Mouse (Mus musculus): ENCODE data around the gene Bsn.

The Bsn gene

GRCm38 (mm10) chr9:108189787-108190679, at the start of gene Bsn:
Bsn (minus strand) TSS chr9:108190384.
- DNase-seq (ENCODE audit: low read depth in 2 of 2, low spot score in 2 of 2): peak in 1 of 2 experiments; percentile 20

- no peak for DNase-seq (ENCODE audit: low read depth in 2 of 2, low spot score in 2 of 2)
These were observed 49.8 kb upstream of the Bsn start for GRCm38 (mm10) chr9:108239951-108240350.

- no peak for DNase-seq (ENCODE audit: low read depth in 2 of 2, low spot score in 2 of 2)
These were observed 48.6 kb upstream of the Bsn start for GRCm38 (mm10) chr9:108238831-108239230.

- DNase-seq (ENCODE audit: low read depth in 2 of 2, low spot score in 2 of 2): no peak
These were observed 48.2 kb upstream of the Bsn start for GRCm38 (mm10) chr9:108238402-108238801.

GRCm38 (mm10) chr9:108234682-108235081, 44.5 kb upstream of the Bsn start:
- DNase-seq (ENCODE audit: low read depth in 2 of 2, low spot score in 2 of 2): no peak

GRCm38 (mm10) chr9:108232908-108233307, 42.7 kb upstream of the Bsn start:
- no peak for DNase-seq (ENCODE audit: low read depth in 2 of 2, low spot score in 2 of 2)

- DNase-seq (ENCODE audit: low read depth in 2 of 2, low spot score in 2 of 2): no peak
These were observed 37.9 kb upstream of the Bsn start for GRCm38 (mm10) chr9:108227911-108228649.

GRCm38 (mm10) chr9:108225166-108225565, 35.0 kb upstream of the Bsn start:
- no peak for DNase-seq (ENCODE audit: low read depth in 2 of 2, low spot score in 2 of 2)

GRCm38 (mm10) chr9:108223633-108224032, 33.4 kb upstream of the Bsn start:
- no peak for DNase-seq (ENCODE audit: low read depth in 2 of 2, low spot score in 2 of 2)

GRCm38 (mm10) chr9:108221566-108221965, 31.4 kb upstream of the Bsn start:
- no peak for DNase-seq (ENCODE audit: low read depth in 2 of 2, low spot score in 2 of 2)

GRCm38 (mm10) chr9:108220380-108220774, 30.2 kb upstream of the Bsn start:
- DNase-seq (ENCODE audit: low read depth in 2 of 2, low spot score in 2 of 2): no peak

GRCm38 (mm10) chr9:108219766-108220379, 29.7 kb upstream of the Bsn start:
- no peak for DNase-seq (ENCODE audit: low read depth in 2 of 2, low spot score in 2 of 2)

GRCm38 (mm10) chr9:108217936-108218543, 27.9 kb upstream of the Bsn start:
- DNase-seq (ENCODE audit: low read depth in 2 of 2, low spot score in 2 of 2): no peak

- DNase-seq (ENCODE audit: low read depth in 2 of 2, low spot score in 2 of 2): no peak
These were observed 27.2 kb upstream of the Bsn start for GRCm38 (mm10) chr9:108217406-108217805.

GRCm38 (mm10) chr9:108213105-108213504, 22.9 kb upstream of the Bsn start:
- DNase-seq (ENCODE audit: low read depth in 2 of 2, low spot score in 2 of 2): no peak

- DNase-seq (ENCODE audit: low read depth in 2 of 2, low spot score in 2 of 2): no peak
These were observed 22.2 kb upstream of the Bsn start for GRCm38 (mm10) chr9:108212426-108212825.

- no peak for DNase-seq (ENCODE audit: low read depth in 2 of 2, low spot score in 2 of 2)
These were observed 15.4 kb upstream of the Bsn start for GRCm38 (mm10) chr9:108205571-108205901.

- DNase-seq (ENCODE audit: low read depth in 2 of 2, low spot score in 2 of 2): no peak
These were observed 14.8 kb upstream of the Bsn start for GRCm38 (mm10) chr9:108204884-108205570.

- DNase-seq (ENCODE audit: low read depth in 2 of 2, low spot score in 2 of 2): peak; percentile 64 to 84
These were observed 12.8 kb upstream of the Bsn start for GRCm38 (mm10) chr9:108203015-108203414.

- no peak for DNase-seq (ENCODE audit: low read depth in 2 of 2, low spot score in 2 of 2)
These were observed 12.0 kb upstream of the Bsn start for GRCm38 (mm10) chr9:108202169-108202568.

- DNase-seq (ENCODE audit: low read depth in 2 of 2, low spot score in 2 of 2): peak; percentile 89 to 92
These were observed 11.0 kb upstream of the Bsn start for GRCm38 (mm10) chr9:108201160-108201559.
